Mouse (Mus musculus) monocyte, adult 2 months (primary cell): ENCODE data around the gene Ass1.
A peak's percentile ranks its signal among the peaks of the same experiment; 100 is the strongest.

Source experiments
- DNase-seq, 2 experiments: peaks; one replicate each; pipeline ENCODE4 v3.0.0; 2022; ENCODE audit warnings: low spot score in 2 of 2, low read depth in 1 of 2

The Ass1 gene

GRCm38 (mm10) chr2:31458460-31458859 lies 11.5 kb upstream of the Ass1 start:
- DNase-seq, result no peak

GRCm38 (mm10) chr2:31458989-31459936 lies 10.7 kb upstream of the Ass1 start:
- no peak for DNase-seq

GRCm38 (mm10) chr2:31460025-31460571 lies 9.9 kb upstream of the Ass1 start:
- DNase-seq, result peak in 1 of 2 experiments; percentile 62

- no peak for DNase-seq
Measured at GRCm38 (mm10) chr2:31460920-31461319, 9.1 kb upstream of the Ass1 start.

GRCm38 (mm10) chr2:31462051-31462450 lies 8.0 kb upstream of the Ass1 start:
- DNase-seq, result no peak

GRCm38 (mm10) chr2:31463253-31463652 lies 6.8 kb upstream of the Ass1 start:
- no peak for DNase-seq

- DNase-seq, result no peak
Measured at GRCm38 (mm10) chr2:31463696-31464528, 6.1 kb upstream of the Ass1 start.

- DNase-seq, result no peak
Measured at GRCm38 (mm10) chr2:31464529-31464910, 5.5 kb upstream of the Ass1 start.

- DNase-seq, result no peak
Measured at GRCm38 (mm10) chr2:31467457-31467856, 2.5 kb upstream of the Ass1 start.

GRCm38 (mm10) chr2:31468857-31469256 lies 1.1 kb upstream of the Ass1 start:
- DNase-seq, result no peak

- no peak for DNase-seq
Measured at GRCm38 (mm10) chr2:31469480-31469879, 527 bp upstream of the Ass1 start.

- DNase-seq, result peak in 1 of 2 experiments; percentile 49
Measured at GRCm38 (mm10) chr2:31470683-31471385, 827 bp downstream of the Ass1 start.

- no peak for DNase-seq
Measured at GRCm38 (mm10) chr2:31471611-31472010, 1.6 kb downstream of the Ass1 start.

GRCm38 (mm10) chr2:31472406-31473065 lies 2.5 kb downstream of the Ass1 start:
- DNase-seq, result peak; percentile 51 to 77

- peak in 1 of 2 experiments; percentile 20 for DNase-seq
Measured at GRCm38 (mm10) chr2:31473941-31474340, 3.9 kb downstream of the Ass1 start.

GRCm38 (mm10) chr2:31474686-31475085 lies 4.7 kb downstream of the Ass1 start:
- DNase-seq, result no peak

GRCm38 (mm10) chr2:31476107-31476820 lies 6.3 kb downstream of the Ass1 start:
- no peak for DNase-seq

GRCm38 (mm10) chr2:31477234-31478161 lies 7.5 kb downstream of the Ass1 start:
- DNase-seq, result no peak
